Mouse (Mus musculus) common myeloid progenitor, adult 5-6 weeks (primary cell): Measurements from ENCODE around the gene Prcd. TPM values are rescaled to one million over a fixed set of nuclear protein-coding genes. Genes with fewer than 3 reads are reported as not detected.

Experiments used
- total RNA-seq: library from RNA; stranded (forward); fragments of 200-1000, 187-1606 nt; gene quantifications from 2 replicates; pipeline ENCODE4 v1.2.3, GENCODE M21; 2017

The Prcd gene
- total RNA-seq, 1 experiment from 2014 or later = not detected

Other genes with a start within 250 kb of the Prcd start
- gene Rnf157, start 240.5 kb upstream of the Prcd start, total RNA-seq = 7.0 and 9.2 TPM in 2 replicates
- gene Ubald2, start 219.4 kb upstream of the Prcd start, total RNA-seq = 60.7 and 82.5 TPM in 2 replicates
- not detected in 2 replicates for gene Qrich2, start 187.3 kb upstream of the Prcd start, total RNA-seq
- 28.1 and 35.2 TPM in 2 replicates for gene Prpsap1, start 159.3 kb upstream of the Prcd start, total RNA-seq
- gene Sphk1, start 122.6 kb upstream of the Prcd start, total RNA-seq = 55.3 and 61.0 TPM in 2 replicates
- gene Ube2o, start 72.1 kb upstream of the Prcd start, total RNA-seq = 7.6 and 8.5 TPM in 2 replicates
- gene Aanat, start 67.1 kb upstream of the Prcd start, total RNA-seq = not detected in 2 replicates
- gene Rhbdf2, start 26.5 kb upstream of the Prcd start, total RNA-seq = 2.1 and 2.4 TPM in 2 replicates
- not detected in 2 replicates for gene Cygb, start 779 bp downstream of the Prcd start, total RNA-seq
- gene St6galnac1, start 122.0 kb downstream of the Prcd start, total RNA-seq = not detected in 2 replicates
- 0.46 TPM in 1 of 2 replicates, not detected in the other for gene Mxra7, start 174.5 kb downstream of the Prcd start, total RNA-seq
- gene Mettl23, start 189.7 kb downstream of the Prcd start, total RNA-seq = 50.4 and 52.0 TPM in 2 replicates
- 39.2 and 56.0 TPM in 2 replicates for gene Jmjd6, start 189.9 kb downstream of the Prcd start, total RNA-seq
- 4.5 and 5.4 TPM in 2 replicates for gene Mfsd11, start 198.9 kb downstream of the Prcd start, total RNA-seq
- gene Srsf2, start 199.6 kb downstream of the Prcd start, total RNA-seq = 451 and 629 TPM in 2 replicates